Mouse (Mus musculus): ENCODE results near the gene Klhdc9.
A peak's percentile ranks its signal among the peaks of the same experiment; 100 is the strongest.

Klhdc9 gene

DNA sequence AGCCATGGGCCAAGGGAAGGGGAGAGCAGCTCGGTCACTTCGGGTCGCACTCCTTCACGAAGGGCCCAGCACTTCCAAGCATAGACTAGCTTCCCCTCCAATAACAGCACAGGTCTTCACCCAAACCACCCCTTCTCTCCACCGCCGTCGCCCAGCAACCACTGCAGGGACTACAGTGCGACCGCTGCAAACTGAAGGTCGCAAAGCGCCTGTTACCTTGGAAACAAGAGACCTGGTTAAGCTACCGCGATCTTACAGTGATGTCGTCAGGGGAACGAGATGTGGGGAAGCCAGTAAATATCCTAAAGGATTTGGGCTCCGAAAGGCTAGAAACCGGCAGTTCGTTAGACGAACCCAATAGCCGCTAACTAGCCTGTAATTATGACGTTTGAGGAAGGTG lies at the start of gene Klhdc9:
TSS of gene Klhdc9 (minus strand) at position 143 of the 400 bp plus-strand sequence.
- DNase-seq (ENCODE audit: low spot score): peak; percentile 89

DNA sequence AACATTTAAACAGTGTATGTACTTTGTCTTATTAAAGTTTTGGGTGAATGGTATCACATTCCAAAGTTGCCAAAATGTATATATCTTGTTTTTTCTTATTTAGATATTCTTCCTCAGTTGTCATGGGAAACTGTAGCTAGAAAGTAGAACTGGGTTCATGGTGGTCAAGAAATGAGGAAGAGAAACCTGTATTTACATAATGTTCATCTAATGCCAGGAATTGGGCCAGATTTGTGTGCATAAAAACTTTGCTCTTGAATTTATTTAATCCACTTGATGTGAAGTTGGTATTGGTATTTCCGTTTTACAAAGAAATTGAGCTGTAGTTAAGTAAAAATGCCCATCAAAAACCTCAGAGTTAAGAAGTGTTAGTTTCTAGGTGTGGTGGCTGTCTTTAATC lies 49.6 kb upstream of the Klhdc9 start:
- DNase-seq (ENCODE audit: low spot score): no peak

DNA sequence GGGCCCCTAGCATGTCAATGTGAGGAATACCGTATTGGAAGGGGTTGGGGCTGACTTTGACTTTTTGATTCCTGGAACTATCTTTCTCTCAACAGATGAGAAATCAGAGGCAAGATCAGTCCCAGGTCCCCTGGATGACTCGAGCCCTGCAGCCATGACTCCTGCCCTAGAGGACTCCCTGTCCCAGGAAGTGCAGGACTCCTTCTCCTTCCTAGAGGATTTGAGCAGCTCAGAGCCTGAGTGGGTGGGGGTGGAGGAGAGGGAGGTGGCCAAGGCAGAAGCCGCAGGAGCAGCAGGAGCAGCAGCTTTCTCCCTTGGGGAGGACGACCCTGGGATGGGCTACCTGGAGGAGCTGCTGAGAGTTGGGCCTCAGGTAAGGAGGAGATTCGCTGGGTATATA lies 46.7 kb upstream of the Klhdc9 start:
- no peak for DNase-seq (ENCODE audit: low spot score)

DNA sequence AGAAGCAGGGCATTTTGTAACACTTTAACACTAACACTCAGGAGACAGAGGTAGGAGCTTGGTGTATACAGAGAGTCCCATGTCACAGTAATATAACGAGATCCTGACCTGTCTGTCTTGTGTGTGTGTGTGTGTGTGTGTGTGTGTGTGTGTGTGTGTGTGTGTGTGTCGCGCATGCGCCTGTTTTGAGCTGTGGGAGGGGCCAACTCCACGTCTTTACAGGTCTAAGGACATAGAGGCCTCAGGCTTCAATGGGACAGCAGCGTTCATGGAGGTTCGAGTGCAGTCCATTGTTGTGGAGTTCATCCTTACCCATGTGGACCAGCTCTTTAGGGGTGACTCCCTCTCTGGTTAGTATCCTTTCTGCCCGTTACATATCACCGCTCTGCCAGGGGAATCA lies 42.4 kb upstream of the Klhdc9 start:
- no peak for DNase-seq (ENCODE audit: low spot score)

DNA sequence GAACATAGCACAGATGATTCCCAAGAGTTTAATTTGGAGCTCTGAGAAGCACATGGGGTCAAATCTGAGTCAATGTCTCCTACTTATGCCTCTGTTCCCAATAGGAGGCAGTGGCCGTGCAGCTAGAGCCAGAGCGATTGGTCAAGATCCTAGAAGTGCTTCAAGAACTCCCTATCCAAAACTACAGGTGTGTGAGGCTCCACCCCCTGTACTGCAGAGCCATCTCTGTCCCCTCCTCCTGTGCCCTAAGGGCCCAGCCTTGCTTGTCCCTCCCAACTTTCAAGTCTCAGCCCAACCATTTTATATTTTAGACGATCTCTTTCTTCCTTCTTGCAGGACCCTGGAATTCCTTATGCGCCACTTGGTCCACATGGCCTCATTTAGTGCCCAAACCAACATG lies 41.2 kb upstream of the Klhdc9 start:
- no peak for DNase-seq (ENCODE audit: low spot score)

DNA sequence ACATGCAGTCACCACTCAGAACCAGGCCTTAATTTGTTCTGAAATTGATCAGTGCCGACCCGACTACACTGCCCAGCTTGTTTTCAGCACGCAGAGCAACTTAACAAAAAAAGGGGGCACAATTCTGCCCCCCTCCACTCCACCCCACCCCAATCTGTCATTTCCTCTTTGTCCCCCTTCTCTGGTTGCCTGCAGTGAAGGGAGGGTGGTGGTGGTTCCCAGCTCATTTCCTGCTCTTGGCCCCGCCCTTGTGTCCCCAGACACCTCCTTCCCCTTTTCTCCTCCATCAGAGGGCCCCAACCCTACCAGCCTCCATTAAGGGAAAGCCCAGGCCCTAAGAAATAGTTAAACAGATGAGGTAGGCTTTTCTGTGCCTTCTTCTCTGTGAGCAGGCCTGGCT lies 29.5 kb upstream of the Klhdc9 start:
- DNase-seq (ENCODE audit: low spot score): no peak

DNA sequence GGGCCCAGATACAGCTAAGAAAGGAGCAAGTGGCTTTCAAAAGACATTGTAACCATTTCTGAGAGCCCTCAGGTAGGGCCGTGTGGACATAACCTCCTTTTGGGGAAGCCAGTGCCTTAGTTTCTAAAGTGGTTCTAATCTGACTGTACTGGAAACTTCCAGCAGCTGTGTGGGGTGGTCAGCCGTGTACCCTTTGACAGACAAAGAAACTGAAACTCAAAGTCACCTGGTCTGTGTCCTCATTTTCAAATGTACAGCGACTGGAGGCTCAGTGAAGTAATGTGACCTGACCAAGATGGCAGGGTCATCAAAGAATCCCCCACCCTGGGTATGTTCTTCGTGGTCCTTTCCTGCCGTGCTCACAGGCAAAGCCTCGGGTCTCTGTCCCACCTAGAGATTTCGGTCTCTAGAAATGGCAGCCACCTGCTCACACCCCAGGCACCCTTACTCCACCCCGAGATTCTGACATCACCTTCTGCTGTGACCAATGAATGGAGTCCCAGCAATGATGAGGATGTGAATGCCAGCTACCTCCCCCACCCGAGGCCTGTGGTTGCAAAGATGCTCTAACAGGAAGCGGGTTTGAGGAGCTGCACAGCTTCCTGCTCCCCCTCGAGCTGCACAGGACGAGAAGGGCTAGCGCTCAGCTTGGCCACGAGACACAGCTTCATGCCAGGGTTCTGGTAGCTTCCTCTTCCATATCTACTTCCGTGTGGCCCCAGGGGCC lies 27.9 kb upstream of the Klhdc9 start, which contains the start of gene Arhgap30:
TSS of gene Arhgap30 (plus strand) at position 579 of the 727 bp plus-strand sequence.
- no peak for DNase-seq (ENCODE audit: low spot score)

DNA sequence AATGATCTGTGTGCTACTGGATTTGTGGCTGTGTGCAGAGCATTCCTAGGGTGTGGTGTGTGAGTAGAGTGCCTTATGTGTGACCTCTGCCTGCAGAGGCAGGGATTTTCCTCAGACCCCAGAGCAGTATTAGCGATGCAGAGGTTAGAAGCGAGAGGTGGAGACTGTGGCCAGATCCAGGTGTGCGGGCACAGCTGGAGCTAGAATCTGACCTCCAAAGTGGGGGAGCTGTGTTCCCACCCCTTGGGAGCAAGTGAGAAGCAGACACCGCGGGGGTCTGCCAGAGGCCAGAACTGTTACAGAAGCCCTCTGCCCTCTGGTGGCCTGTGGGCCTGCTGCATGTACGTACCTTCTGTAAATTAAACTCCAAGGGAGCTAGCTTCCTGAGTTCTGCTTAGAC lies 26.5 kb upstream of the Klhdc9 start:
- DNase-seq (ENCODE audit: low spot score): no peak

DNA sequence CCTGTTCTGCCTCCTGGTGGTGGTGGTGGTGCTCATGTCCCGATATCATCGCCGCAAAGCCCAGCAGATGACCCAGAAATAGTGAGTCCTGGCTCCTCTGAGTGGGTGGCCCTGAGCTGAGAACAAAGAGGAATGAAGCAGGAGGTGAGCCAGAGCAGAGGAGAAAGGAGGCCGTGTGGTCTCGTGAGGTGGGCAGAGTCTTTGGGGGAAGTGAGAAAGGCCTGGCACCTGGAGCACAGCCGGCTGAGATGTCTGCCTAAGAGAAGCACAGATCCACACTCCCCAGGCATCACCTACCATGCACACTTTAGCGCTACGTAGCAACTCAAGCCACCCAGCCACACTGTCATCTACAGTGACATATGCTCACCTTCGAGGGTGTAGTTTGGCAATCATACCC lies 24.6 kb upstream of the Klhdc9 start:
- no peak for DNase-seq (ENCODE audit: low spot score)

DNA sequence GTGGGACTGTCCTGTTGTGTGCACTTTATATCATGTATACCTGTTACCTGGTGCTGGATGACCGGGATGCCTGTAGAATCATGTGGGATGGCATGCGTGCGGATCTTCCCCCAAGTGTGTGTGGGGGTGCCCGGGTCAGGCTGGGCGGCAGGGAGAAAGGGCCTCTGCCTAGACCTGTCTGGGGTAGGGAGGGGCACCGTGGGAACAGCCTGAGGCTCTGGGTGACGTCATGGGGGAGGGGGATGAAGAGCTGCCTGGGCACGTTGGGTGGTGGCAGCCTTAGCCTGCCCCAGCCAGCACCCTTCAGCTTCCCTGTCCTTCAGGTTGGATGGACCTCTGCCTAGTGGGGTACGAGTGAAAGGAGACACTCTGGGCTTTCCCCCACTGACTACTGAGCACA lies 23.8 kb upstream of the Klhdc9 start:
- DNase-seq (ENCODE audit: low spot score): no peak

DNA sequence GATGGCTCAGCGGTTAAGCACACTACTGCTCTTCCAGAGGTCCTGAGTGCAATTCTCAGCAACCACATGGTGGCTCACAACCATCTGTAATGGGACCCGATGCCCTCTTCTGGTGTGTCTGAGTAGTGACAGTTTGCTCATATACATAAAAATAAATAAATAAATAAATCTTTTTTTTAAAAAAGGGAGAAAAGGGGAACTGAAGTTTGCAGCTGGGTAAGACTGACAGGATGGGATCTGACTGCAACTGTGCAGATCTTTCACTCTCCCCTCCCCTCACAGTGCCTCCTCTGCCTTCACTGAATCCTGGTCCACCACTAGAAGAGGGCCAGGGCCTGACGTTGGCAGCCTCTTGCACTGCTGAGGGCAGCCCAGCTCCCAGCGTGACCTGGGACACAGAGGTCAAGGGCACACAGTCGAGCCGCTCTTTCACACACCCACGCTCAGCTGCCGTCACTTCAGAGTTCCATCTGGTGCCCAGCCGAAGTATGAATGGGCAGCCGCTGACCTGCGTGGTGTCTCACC lies 21.6 kb upstream of the Klhdc9 start:
- DNase-seq (ENCODE audit: low spot score): no peak

DNA sequence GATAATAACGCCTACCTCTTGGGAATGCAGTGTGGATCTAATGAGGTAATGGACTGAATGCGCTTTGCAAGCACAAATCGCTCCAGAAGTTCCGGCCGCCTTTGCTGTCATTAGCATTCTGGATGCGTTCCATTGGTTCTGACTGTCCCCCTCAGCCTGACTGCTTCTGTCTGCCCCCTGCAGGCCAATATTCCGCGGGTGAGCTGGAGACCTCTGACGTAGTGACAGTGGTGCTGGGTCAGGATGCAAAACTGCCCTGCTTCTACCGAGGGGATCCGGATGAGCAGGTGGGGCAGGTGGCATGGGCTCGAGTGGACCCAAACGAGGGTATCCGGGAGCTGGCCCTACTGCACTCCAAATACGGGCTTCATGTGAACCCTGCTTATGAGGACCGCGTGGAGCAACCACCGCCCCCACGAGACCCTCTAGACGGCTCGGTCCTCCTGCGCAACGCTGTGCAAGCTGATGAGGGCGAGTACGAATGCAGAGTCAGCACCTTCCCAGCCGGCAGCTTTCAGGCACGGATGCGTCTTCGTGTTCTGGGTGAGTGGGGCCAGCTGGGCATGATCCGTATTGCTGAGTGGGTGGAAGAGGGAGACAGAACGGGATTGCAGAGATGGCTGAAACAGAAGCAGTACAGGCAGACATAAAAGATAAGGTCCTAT lies 19.5 kb upstream of the Klhdc9 start:
- peak; percentile 51 for DNase-seq (ENCODE audit: low spot score)

DNA sequence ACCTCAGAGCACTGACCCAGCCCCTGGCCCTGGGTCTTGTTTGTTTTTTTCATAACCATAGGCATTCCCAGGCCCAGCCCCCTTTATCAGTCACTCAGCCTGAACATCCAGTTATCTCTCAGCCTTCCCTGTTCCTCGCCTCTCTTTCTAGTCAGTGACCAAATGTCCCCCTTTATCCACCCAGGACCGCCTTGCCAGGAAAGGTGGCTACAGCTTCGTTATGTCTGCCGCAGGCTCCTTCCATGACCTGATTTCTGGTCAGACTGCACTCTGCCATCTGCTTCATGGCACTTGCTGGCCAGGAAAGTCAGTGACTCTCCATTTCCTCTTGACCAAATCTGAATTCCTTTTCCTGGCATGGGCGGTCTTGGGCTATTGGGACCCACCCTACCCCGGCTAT lies 17.7 kb upstream of the Klhdc9 start:
- no peak for DNase-seq (ENCODE audit: low spot score)

DNA sequence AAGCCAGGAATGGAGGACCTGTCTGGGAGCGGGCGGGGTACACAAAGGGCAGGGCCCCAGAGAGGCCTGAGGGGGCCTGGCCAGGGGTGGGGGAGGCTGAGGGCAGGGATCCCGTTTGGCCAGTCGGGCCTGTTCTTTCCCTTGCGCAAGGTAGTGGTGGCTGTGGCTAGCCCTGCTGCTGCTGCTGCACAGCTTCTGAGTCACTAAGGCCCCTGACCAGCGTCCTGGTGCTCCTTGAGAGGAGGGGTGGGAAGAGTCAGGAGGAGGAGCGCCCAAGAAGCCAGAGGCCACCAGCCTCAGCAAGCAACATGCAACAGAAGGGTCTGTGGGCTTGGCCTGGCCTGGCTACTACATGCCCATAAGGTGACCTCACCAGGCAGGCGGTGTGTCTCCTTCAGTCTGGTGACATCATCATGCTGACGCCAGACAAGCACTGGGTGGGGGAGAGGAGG lies 15.1 kb upstream of the Klhdc9 start:
- no peak for DNase-seq (ENCODE audit: low spot score)

DNA sequence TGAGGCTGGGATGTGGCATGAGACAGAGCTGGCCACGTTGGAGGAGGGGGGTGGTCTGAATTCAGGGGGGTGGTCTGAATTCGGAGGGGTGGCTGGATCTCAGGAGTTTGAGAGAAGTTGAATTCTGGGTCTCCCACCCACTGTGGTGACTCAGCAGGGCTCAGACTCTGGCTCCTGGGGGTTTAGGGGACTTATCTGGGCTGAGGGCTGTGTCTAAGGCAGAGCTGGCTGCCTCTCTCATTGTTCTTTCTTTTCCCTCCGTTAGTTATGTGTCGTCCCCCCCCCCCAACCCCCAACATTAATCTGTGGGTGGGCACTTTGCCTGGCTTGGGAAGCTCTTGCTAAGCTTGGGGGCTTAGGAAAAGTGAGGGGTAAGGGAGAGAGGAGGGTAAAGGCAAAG lies 13.3 kb upstream of the Klhdc9 start:
- DNase-seq (ENCODE audit: low spot score): no peak

DNA sequence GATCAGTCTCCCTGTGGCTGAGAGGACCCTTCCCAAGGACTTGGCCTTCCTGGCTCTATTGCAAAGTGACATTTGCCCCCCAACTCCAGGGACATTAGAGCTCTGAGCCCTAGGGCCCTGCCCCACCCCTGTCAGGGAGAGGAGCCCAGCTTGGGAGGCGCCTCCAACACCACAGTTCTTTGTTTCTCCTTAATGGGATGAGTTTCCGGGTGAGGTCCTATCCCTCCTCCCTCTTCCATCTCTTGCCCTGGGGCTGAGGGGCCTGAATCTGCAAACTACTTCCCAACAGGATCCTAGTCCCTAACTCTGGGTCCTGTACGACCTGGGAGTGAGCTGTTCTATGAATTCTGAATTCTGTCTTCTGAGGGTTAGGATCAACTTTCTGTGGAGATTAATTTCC lies 12.3 kb upstream of the Klhdc9 start:
- no peak for DNase-seq (ENCODE audit: low spot score)

DNA sequence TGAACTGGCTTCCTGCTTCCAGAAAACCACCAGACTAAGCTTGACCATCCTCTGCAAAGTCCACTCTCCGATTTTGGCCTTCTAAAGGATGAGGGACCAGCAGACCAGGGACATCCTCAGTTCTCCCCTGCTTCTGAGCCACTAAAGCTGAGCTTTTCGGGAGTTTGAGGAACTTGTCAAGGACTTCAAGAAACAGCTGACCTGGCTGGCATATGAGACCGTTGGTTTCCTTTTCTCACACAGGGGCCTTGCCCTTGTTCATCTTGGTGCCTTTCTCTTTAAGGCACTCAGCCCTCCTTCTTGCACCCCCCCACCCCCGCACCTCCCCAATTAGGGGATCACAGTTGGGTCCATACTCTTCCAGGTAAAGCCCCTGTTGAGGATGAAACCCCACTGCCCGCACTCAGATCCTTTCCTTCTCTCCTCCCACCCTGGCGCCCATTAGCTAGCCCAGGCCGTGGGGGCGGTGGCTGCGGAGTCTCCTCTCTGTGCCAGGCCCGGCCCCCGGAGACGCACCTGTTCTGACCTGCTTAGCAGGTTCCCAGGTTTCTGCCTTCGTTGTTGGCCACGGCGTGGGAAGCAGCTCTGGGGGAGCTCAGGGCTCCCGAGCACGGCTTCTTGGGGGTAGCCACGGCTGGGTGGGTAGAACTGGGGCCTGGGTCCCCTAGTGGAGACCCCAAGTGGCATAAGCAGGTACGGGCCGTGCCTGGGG lies 9.4 kb upstream of the Klhdc9 start, which contains the start of gene Nectin4:
TSS of gene Nectin4 (plus strand) at position 255 of the 712 bp plus-strand sequence.
- DNase-seq (ENCODE audit: low spot score): no peak

DNA sequence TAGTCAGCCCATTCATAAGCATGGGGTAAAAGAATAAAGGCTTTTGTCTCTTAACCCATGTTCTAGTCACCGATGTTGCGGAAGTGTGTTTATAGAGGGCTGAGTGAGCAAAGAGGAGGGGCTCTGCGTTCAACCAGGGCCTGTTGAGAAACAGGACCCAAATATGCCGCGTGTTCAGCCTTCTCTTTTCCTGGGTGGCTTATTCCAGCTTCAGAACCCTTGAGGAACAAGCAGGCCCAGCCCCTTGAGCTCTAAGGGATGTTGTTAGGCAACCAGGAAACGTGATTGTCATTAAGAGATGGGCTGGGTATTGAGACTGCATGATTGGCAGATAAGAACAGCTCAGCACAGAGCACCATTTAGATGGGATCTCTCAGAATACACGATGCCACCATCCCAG lies 5.3 kb upstream of the Klhdc9 start:
- no peak for DNase-seq (ENCODE audit: low spot score)

DNA sequence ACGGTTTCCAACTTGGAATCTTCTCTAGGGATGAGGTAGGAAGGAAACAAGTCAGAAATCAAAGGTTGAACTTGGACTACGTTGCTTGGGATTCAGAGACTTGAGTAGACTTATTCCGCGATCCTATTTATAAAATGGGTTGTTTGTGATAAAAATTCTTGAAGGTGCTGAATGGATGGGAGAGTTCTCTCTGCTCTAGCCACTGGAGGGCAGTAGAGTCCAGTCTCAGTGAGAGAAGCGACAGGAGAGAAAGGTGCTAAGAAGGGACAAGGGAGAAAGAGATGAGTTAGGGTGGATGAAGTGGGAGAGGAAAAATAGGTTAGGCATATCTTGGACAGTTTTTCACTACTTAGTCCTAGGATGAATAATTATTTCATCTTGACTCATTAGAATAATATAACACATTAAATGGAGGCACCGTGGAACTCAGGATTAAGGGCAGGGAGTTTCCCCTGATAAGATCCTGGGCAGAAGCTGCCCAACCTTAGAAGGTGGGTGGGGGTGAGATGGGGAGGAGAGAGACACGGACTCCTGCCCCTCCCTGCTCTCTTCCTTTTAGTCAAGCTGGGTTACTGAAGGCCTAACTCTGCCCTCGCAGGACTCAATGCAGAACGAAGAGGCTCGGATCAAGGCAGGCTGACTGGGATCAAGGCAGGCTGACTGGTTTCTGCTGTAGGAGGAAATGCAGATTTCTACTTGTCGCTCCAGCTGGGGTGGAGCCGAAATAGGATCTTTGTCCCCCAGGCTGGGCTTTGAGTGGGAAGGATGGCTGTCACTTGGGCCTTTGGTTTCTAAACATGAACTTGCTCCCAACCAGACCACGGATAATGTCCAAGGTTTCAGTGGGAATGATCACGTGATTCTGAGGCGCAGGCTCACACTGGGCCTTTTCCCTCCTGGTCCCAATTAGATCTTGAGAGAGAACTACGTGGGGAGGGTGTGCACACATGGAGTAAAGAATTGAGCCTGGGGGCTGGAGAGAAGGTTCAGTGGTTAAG lies 807 bp upstream of the Klhdc9 start:
- DNase-seq (ENCODE audit: low spot score): peak; percentile 64

DNA sequence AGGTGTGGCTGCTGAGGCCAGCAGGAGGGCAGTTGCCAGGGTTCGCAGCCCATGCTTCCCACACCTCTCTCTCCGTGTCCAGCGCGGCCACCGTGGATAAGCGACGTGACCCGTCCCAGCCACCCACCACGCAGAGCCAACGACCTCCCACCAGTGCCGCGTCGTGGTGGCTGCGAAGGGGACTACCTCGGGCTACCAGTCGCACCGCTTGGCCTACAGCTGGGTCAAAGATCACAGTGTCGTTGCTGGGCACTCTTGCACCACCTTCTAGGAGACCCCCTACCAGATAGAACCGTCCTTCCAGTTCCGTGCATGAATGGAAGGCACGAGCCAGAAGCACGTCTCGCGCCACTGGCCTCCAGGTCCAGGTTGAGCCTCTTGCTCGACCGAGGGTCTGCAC lies 345 bp downstream of the Klhdc9 start:
- DNase-seq (ENCODE audit: low spot score): no peak

DNA sequence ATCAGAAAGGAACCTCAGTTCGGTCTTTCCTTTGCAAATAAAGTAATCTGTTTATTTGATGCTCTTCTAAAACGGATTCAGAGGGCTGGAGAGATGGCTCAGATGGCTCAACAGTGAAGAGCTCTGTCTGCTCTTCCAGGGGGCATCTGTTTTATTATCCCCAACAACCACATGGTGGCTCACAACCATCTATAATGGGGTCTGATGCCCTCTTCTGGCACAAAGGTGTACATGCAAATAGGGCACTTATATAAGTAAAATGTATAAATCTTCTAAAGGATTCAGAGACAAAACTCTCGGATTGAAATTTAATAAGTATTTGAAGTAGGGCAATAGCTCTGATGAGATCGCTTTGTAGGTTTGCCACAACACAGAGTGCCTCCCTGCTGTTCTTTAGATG lies 2.2 kb downstream of the Klhdc9 start:
- no peak for DNase-seq (ENCODE audit: low spot score)

DNA sequence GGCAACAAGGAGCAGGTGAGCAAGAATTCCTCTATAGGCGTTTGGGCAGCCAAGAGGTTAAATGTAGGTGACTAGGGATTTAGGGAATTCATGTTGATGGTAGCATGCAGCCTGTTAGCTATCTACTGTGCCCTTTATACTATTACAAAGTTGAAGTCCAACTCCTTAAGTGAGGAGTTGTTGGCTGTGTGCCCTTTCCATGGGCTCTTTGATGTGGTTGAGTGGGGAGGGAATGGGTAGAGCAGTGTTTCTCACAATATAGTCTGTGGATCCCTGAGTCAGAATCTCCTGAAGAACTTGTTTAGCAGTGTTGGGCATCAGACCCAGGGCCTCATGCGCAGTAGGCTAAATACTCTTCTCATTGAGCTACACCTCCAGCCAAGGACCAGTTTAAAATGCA lies 3.8 kb downstream of the Klhdc9 start:
- no peak for DNase-seq (ENCODE audit: low spot score)

Measured in ovary, postnatal 14 days (tissue).